Mouse (Mus musculus): ENCODE measurements at regions not wholly inside any gene's neighbourhood (a gene's known extent, or its start where the extent isn't known, plus 50 kb on each side); places are given as distances from the start of the nearest gene placed in this dataset.

DNA sequence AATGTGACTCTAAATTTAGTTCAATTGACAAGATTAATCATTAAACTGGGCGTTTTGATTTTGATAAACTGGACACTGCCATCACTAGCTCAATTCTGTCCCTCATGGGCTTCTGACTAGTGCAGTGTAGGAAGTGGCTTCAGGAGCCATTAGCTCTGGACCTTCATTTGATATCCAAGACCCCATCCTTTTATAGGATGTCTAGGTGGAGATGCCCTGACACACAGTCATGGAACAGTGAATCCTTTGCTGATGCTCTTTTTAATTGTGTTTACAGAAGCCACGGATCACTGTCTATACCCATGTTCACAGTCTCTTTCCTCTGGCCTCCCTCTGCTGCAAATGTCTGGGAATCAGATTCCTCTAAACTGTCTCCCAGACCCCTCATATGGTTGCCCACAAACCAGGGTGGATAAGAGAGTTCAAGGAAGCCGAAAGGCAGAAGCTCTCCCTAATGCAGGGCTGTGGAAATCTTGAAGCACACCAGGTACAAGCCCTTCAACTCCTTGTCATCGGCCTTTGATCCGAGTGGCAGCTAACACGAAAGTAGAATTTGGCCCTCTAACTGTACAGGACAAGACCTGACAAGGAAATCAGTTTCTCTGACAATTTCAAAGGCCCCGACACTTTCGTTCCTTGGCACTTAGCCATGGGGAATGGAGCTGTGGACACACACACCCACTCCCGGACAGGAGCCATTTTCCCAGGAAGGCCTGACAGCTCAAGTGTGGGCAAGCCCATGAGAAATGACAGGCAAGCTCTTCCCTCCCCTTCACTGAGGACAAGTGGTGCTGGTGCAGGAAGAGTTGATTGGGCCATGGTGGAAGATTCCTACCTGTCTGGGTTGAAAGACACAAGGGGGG lies 135.2 kb upstream of the Parp11 start:
- H3K4me3 ChIP-seq (ENCODE audit: low read depth, low read length): no peak overlapping the region
- H3K36me3 ChIP-seq (ENCODE audit: control insufficient read depth, insufficient read depth, low read length, poor library complexity, severe bottlenecking): no peaks in the 10 kb centered on the region
- H3K9me3 ChIP-seq (replicated peaks; ENCODE audit: control insufficient read depth, insufficient read depth, low read length, poor library complexity, severe bottlenecking): 0 out of 2 replicates have a peak, but pooled peaks cover 2% of the 10 kb centered on the region
- H3K27me3 ChIP-seq (ENCODE audit: control insufficient read depth, insufficient read depth, low read length, poor library complexity, severe bottlenecking): no peaks in the 10 kb centered on the region
- no peak overlapping the region for H3K27ac ChIP-seq (ENCODE audit: insufficient read depth, low read length)
- TF ChIP-seq EP300 (IDR thresholded peaks at IDR 0.05; ENCODE audit: insufficient read depth, low read depth, low read length): no peak
- no peaks in the 10 kb centered on the region for H3K4me1 ChIP-seq (ENCODE audit: control insufficient read depth, insufficient read depth, low read length)
- no peak overlapping the region for H3K9ac ChIP-seq (ENCODE audit: low read depth, poor library complexity, severe bottlenecking)

DNA sequence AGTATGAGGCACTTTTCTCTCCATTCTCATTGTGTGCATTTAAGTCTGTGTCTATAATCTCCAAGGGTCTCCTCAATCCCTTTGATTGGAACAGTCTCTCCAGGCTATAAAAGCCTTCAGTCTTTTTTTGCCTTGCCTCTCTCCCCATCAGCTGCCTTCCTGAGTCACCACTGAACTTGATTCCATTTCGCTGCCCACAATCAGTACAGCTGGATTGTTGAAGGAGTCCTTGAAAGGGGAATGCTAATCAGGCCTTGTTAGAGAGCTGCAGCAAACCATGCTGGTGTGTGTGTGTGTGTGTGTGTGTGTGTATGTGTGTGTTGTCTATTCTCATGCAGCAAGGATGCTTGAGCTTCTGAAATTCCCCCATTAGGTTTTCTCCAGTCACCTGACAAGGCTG lies 129.3 kb upstream of the Parp11 start:
- Histone ChIP-seq H3K27me3 (ENCODE audit: control insufficient read depth, insufficient read depth, low read length, poor library complexity, severe bottlenecking) (no peaks in the 10 kb centered on the region), H3K4me3 (ENCODE audit: low read depth, low read length) (no peak overlapping the region), H3K9ac (ENCODE audit: low read depth, poor library complexity, severe bottlenecking) (no peak overlapping the region), H3K4me1 (ENCODE audit: control insufficient read depth, insufficient read depth, low read length) (no peaks in the 10 kb centered on the region), H3K9me3 (replicated peaks; ENCODE audit: control insufficient read depth, insufficient read depth, low read length, poor library complexity, severe bottlenecking) (no peaks in the 10 kb centered on the region), H3K36me3 (ENCODE audit: control insufficient read depth, insufficient read depth, low read length, poor library complexity, severe bottlenecking) (no peaks in the 10 kb centered on the region), H3K27ac (ENCODE audit: insufficient read depth, low read length) (no peak overlapping the region)
- TF ChIP-seq POLR2A (IDR thresholded peaks at IDR 0.05; ENCODE audit: insufficient read depth, low read length): no peak

DNA sequence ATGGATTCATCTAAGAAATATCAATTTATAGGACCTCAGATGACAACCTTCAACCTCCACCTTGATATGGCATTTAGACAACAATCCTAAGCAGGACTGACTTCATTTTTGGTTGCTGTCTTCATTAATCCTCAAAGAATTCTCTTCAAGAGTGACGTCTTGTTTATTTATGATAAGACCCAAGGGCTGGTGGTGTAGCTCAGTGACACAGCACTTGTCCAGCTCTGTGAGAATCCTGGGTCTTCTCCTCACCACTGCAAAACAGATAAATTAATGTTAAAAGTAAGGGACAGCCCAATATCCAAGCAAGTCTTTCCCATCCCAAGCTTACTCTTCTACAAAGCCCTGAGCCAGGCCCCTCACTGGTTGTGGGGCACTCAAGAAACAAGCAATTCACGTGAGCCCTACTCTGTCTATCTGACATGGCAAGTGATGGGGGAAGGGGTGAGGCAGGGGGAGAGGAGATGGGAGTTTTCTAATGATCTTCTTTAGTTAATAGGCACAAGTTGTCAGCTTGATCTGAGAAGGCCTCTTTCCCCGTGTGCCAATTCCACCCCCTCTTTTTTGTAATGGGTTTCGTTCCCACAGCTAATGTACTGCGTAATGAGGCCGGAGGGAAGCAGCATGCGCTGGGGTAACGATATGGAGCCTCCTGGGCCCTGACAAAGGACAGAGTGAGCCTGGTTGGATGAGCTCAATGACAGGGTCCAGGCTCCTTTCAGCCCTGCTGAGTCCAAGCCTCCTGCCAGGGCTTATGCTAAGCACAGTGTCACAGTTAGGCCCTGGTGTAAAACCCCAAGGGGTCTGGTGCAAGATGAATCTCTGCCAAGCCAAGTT lies 127.7 kb upstream of the Parp11 start:
- H3K27me3 ChIP-seq (ENCODE audit: control insufficient read depth, insufficient read depth, low read length, poor library complexity, severe bottlenecking): no peaks in the 10 kb centered on the region
- TF ChIP-seq POLR2A (IDR thresholded peaks at IDR 0.05; ENCODE audit: insufficient read depth, low read length): no peak
- no peak for TF ChIP-seq EP300 (IDR thresholded peaks at IDR 0.05; ENCODE audit: insufficient read depth, low read depth, low read length)
- TF ChIP-seq CTCF (IDR thresholded peaks at IDR 0.05; ENCODE audit: low read depth, low read length): no peak
- no peak overlapping the region for H3K4me3 ChIP-seq (ENCODE audit: low read depth, low read length)
- H3K36me3 ChIP-seq (ENCODE audit: control insufficient read depth, insufficient read depth, low read length, poor library complexity, severe bottlenecking): no peaks in the 10 kb centered on the region
- H3K9ac ChIP-seq (ENCODE audit: low read depth, poor library complexity, severe bottlenecking): no peak overlapping the region
- H3K9me3 ChIP-seq (replicated peaks; ENCODE audit: control insufficient read depth, insufficient read depth, low read length, poor library complexity, severe bottlenecking): no peaks in the 10 kb centered on the region
- H3K4me1 ChIP-seq (ENCODE audit: control insufficient read depth, insufficient read depth, low read length): no peaks in the 10 kb centered on the region
- H3K27ac ChIP-seq (ENCODE audit: insufficient read depth, low read length): no peak overlapping the region

DNA sequence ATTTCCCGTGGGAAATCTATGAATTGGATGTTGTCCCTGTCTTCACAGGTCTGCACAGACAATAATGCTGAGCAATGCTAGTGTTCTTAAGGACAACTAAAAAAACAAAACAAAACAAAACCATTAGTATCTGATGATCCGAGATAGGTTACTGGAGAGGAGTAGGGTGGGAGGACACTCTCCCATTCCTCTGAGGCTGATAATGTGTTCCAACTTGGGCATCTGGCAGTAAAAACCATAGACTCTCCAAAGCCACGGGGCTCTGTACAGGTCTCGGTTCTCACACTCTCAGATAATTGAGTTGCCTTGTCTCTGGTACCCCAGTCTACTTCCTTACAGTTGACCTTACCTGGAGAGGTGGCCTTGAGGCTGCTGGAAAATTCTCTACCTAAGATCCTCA lies 126.0 kb upstream of the Parp11 start:
- no peak overlapping the region for H3K9ac ChIP-seq (ENCODE audit: low read depth, poor library complexity, severe bottlenecking)
- no peak for TF ChIP-seq EP300 (IDR thresholded peaks at IDR 0.05; ENCODE audit: insufficient read depth, low read depth, low read length)
- TF ChIP-seq CTCF (IDR thresholded peaks at IDR 0.05; ENCODE audit: low read depth, low read length): no peak
- TF ChIP-seq POLR2A (IDR thresholded peaks at IDR 0.05; ENCODE audit: insufficient read depth, low read length): no peak
- H3K27ac ChIP-seq (ENCODE audit: insufficient read depth, low read length): no peak overlapping the region
- H3K4me3 ChIP-seq (ENCODE audit: low read depth, low read length): no peak overlapping the region
- no peaks in the 10 kb centered on the region for H3K27me3 ChIP-seq (ENCODE audit: control insufficient read depth, insufficient read depth, low read length, poor library complexity, severe bottlenecking)
- no peaks in the 10 kb centered on the region for H3K4me1 ChIP-seq (ENCODE audit: control insufficient read depth, insufficient read depth, low read length)
- H3K36me3 ChIP-seq (ENCODE audit: control insufficient read depth, insufficient read depth, low read length, poor library complexity, severe bottlenecking): no peaks in the 10 kb centered on the region
- no peaks in the 10 kb centered on the region for H3K9me3 ChIP-seq (replicated peaks; ENCODE audit: control insufficient read depth, insufficient read depth, low read length, poor library complexity, severe bottlenecking)

DNA sequence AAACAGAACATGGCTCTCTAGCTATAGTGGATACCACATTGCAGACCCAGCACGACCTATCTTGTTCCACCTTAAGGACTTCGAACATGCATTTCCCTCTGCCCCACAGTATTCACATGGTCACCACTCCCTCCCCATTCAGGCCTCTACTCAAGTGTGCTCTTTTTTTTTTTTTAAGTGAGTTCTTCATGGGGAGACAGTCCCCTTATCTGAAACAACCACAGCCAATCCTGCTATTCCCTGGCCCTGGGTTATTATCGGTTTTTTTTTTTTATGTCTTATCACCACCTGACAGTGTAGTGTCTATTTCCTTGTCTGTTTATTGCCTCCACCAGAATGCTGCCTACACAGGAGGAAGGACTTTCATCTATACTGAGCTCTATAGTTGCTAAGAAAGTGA lies 125.6 kb upstream of the Parp11 start:
- H3K9ac ChIP-seq (ENCODE audit: low read depth, poor library complexity, severe bottlenecking): no peak overlapping the region
- TF ChIP-seq POLR2A (IDR thresholded peaks at IDR 0.05; ENCODE audit: insufficient read depth, low read length): no peak
- H3K4me1 ChIP-seq (ENCODE audit: control insufficient read depth, insufficient read depth, low read length): no peaks in the 10 kb centered on the region
- no peaks in the 10 kb centered on the region for H3K9me3 ChIP-seq (replicated peaks; ENCODE audit: control insufficient read depth, insufficient read depth, low read length, poor library complexity, severe bottlenecking)
- no peak overlapping the region for H3K4me3 ChIP-seq (ENCODE audit: low read depth, low read length)
- H3K27me3 ChIP-seq (ENCODE audit: control insufficient read depth, insufficient read depth, low read length, poor library complexity, severe bottlenecking): no peaks in the 10 kb centered on the region
- H3K27ac ChIP-seq (ENCODE audit: insufficient read depth, low read length): no peak overlapping the region
- no peaks in the 10 kb centered on the region for H3K36me3 ChIP-seq (ENCODE audit: control insufficient read depth, insufficient read depth, low read length, poor library complexity, severe bottlenecking)

DNA sequence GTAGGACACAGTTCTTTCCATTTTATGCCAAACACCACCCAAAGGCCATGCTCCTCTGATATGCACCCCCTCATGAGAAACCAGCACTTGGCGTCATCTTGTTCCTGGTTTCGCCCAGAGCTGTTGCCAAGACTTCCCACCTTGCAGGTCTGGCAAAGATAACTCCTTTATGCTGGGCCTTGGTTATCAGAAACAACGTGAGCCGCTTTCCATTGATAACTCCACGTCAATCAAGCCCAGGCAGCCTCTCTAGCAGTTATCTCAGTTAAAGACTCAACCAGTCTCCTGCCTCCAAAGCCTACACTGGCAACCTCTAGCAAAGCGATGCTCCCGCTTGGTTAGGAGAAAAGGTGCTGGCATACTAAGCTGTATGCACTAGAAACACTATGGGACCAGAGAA lies 124.2 kb upstream of the Parp11 start:
- H3K4me1 ChIP-seq (ENCODE audit: control insufficient read depth, insufficient read depth, low read length): no peaks in the 10 kb centered on the region
- no peaks in the 10 kb centered on the region for H3K36me3 ChIP-seq (ENCODE audit: control insufficient read depth, insufficient read depth, low read length, poor library complexity, severe bottlenecking)
- no peak for TF ChIP-seq EP300 (IDR thresholded peaks at IDR 0.05; ENCODE audit: insufficient read depth, low read depth, low read length)
- no peak for TF ChIP-seq CTCF (IDR thresholded peaks at IDR 0.05; ENCODE audit: low read depth, low read length)
- no peak for TF ChIP-seq POLR2A (IDR thresholded peaks at IDR 0.05; ENCODE audit: insufficient read depth, low read length)
- no peak overlapping the region for H3K4me3 ChIP-seq (ENCODE audit: low read depth, low read length)
- H3K27ac ChIP-seq (ENCODE audit: insufficient read depth, low read length): no peak overlapping the region
- H3K9me3 ChIP-seq (replicated peaks; ENCODE audit: control insufficient read depth, insufficient read depth, low read length, poor library complexity, severe bottlenecking): no peaks in the 10 kb centered on the region
- no peaks in the 10 kb centered on the region for H3K27me3 ChIP-seq (ENCODE audit: control insufficient read depth, insufficient read depth, low read length, poor library complexity, severe bottlenecking)
- no peak overlapping the region for H3K9ac ChIP-seq (ENCODE audit: low read depth, poor library complexity, severe bottlenecking)
